Mouse (Mus musculus): ENCODE measurements around the gene Cd247. TPM values are rescaled to one million over a fixed set of nuclear protein-coding genes. Genes with fewer than 3 reads are reported as not detected.

Gene Cd247
- polyA plus RNA-seq, 1 experiment from 2014 or later = 0.17 TPM

DNA sequence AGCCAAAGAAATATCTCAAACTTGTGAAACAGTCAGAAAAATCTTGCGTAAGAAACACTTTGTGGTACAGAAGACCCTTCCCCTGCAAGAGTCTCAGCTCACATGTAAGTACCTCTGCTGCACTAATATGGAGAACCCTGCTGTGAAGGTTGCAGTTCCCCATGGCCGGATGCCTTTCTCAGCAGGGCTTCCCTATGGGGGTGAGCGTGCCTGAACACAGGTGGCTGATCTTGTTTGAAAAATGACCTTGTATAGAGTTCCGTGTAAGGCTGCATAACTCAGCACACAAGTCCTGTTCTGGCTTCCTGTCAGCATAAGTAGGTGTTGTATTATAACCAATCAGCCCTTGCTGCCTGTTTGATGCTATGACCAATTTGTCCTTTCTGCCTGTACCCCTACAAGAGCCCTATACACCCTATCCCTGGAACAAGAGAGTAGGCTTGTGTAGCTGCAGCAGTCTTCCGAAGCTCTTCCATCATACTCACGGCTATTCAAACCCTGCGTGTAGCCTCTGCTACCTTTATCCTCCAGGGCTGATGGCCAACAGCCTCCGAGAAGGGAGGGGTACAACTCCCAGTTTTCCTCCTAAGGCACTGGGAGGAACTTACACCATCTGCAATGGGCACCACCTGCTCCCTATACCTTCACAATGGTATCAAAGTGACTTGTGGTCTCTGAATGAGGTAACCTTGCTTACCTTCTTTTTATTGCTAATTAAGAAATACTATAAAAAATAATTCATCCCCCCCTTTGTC lies 93.8 kb downstream of the Cd247 start:
- H3K9ac ChIP-seq (ENCODE audit: low read depth, low read length) = no peak overlapping the region
- ATAC-seq (ENCODE audit: low read depth) = no peak
- H3K27me3 ChIP-seq (ENCODE audit: control insufficient read depth, insufficient read depth, low read depth, low read length) = no peaks in the 10 kb centered on the region
- no peak overlapping the region for H3K27ac ChIP-seq (ENCODE audit: low read length)
- no peak overlapping the region for H3K4me3 ChIP-seq (ENCODE audit: low read depth, low read length)
- H3K4me1 ChIP-seq (ENCODE audit: control insufficient read depth, low read depth, low read length) = no peaks in the 10 kb centered on the region
- peaks cover 6% of the 10 kb centered on the region for H3K36me3 ChIP-seq (ENCODE audit: control insufficient read depth, insufficient read depth)
- H3K9me3 ChIP-seq (replicated peaks; ENCODE audit: control insufficient read depth, low read length) = no peaks in the 10 kb centered on the region
- 84% methylated on average over 8 of the region's 8 CpGs for WGBS (ENCODE audit: insufficient replicate concordance)
- no peak overlapping the region for H3K4me2 ChIP-seq (ENCODE audit: low read depth, low read length)

DNA sequence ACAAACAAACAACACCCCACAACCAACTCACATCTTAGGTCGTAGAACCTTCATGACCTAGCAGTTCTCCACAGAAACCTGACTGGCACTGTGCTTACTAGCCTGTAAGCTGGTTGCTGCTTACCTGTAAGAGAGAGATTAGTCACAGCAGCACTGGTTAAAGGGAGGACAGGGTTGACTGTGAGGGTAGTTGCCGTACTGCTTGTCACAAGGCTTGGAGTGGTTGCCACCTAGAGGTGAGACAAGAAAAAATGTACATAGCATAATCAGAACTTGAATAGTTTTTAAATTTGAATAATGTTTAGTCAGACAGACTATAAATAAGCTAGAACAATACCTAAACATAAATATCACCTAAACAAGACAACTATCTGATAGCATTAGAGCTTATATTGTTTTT lies 103.2 kb downstream of the Cd247 start:
- H3K4me3 ChIP-seq (ENCODE audit: low read depth, low read length) = no peak overlapping the region
- H3K27me3 ChIP-seq (ENCODE audit: control insufficient read depth, insufficient read depth, low read depth, low read length) = no peaks in the 10 kb centered on the region
- no peak overlapping the region for H3K9ac ChIP-seq (ENCODE audit: low read depth, low read length)
- H3K4me1 ChIP-seq (ENCODE audit: control insufficient read depth, low read depth, low read length) = no peaks in the 10 kb centered on the region
- no peak overlapping the region for H3K4me2 ChIP-seq (ENCODE audit: low read depth, low read length)
- peaks cover 10% of the 10 kb centered on the region for H3K36me3 ChIP-seq (ENCODE audit: control insufficient read depth, insufficient read depth)
- no peaks in the 10 kb centered on the region for H3K9me3 ChIP-seq (replicated peaks; ENCODE audit: control insufficient read depth, low read length)
- WGBS (ENCODE audit: insufficient replicate concordance) = 75% methylated on average over 2 of the region's 2 CpGs
- no peak overlapping the region for H3K27ac ChIP-seq (ENCODE audit: low read length)
- ATAC-seq (ENCODE audit: low read depth) = no peak

DNA sequence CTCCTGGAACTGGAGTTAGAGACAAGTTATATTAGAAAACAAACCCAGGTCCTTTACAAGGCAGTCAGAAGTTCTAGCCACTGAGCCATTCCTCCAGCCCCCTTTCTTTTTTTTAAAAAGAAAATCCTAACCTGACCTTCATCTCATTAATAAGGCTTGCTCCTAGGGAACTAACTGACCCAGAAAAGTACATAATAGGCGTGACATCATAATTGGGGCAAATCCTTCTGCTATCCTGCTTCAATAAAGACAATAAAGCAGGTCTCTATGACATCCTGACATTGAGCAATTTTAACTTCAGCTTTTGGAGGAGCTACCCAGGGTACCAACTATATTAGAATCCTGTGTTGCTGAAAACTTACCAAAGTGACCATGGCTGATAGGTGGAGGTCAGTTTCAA lies 115.1 kb downstream of the Cd247 start:
- Histone ChIP-seq H3K4me1 (ENCODE audit: control insufficient read depth, low read depth, low read length) (no peaks in the 10 kb centered on the region), H3K9ac (ENCODE audit: low read depth, low read length) (no peak overlapping the region), H3K9me3 (replicated peaks; ENCODE audit: control insufficient read depth, low read length) (no peaks in the 10 kb centered on the region), H3K36me3 (ENCODE audit: control insufficient read depth, insufficient read depth) (peaks cover 5% of the 10 kb centered on the region), H3K4me2 (ENCODE audit: low read depth, low read length) (no peak overlapping the region), H3K4me3 (ENCODE audit: low read depth, low read length) (no peak overlapping the region), H3K27me3 (ENCODE audit: control insufficient read depth, insufficient read depth, low read depth, low read length) (no peaks in the 10 kb centered on the region), H3K27ac (ENCODE audit: low read length) (no peak overlapping the region)
- WGBS (ENCODE audit: insufficient replicate concordance) = 70% methylated on average over 1 of the region's 1 CpGs
- no peak for ATAC-seq (ENCODE audit: low read depth)

- no peak overlapping the region for H3K4me3 ChIP-seq (ENCODE audit: low read depth, low read length)
- no peaks in the 10 kb centered on the region for H3K9me3 ChIP-seq (replicated peaks; ENCODE audit: control insufficient read depth, low read length)
- H3K4me1 ChIP-seq (ENCODE audit: control insufficient read depth, low read depth, low read length) = no peaks in the 10 kb centered on the region; the same call in 1 of the 2 replicates
- no peak overlapping the region for H3K4me2 ChIP-seq (ENCODE audit: low read depth, low read length)
- WGBS (ENCODE audit: insufficient replicate concordance) = 74% methylated on average over 2 of the region's 2 CpGs
- no peaks in the 10 kb centered on the region; the same call in none of the 2 replicates for H3K36me3 ChIP-seq (ENCODE audit: control insufficient read depth, insufficient read depth)
- H3K9ac ChIP-seq (ENCODE audit: low read depth, low read length) = no peak overlapping the region
- H3K27ac ChIP-seq (ENCODE audit: low read length) = no peak overlapping the region
- H3K27me3 ChIP-seq (ENCODE audit: control insufficient read depth, insufficient read depth, low read depth, low read length) = no peaks in the 10 kb centered on the region
- no peak for ATAC-seq (ENCODE audit: low read depth)
Measured at GRCm38 (mm10) chr1:165908153-165908552, 119.7 kb downstream of the Cd247 start.

- ATAC-seq (ENCODE audit: low read depth) = no peak
- Histone ChIP-seq H3K27ac (ENCODE audit: low read length) (no peak overlapping the region), H3K9ac (ENCODE audit: low read depth, low read length) (no peak overlapping the region), H3K9me3 (replicated peaks; ENCODE audit: control insufficient read depth, low read length) (no peaks in the 10 kb centered on the region), H3K36me3 (ENCODE audit: control insufficient read depth, insufficient read depth) (no peaks in the 10 kb centered on the region; the same call in none of the 2 replicates), H3K4me3 (ENCODE audit: low read depth, low read length) (no peak overlapping the region), H3K27me3 (ENCODE audit: control insufficient read depth, insufficient read depth, low read depth, low read length) (no peaks in the 10 kb centered on the region), H3K4me1 (ENCODE audit: control insufficient read depth, low read depth, low read length) (no peaks in the 10 kb centered on the region; the same call in 1 of the 2 replicates), H3K4me2 (ENCODE audit: low read depth, low read length) (no peak overlapping the region)
- WGBS (ENCODE audit: insufficient replicate concordance) = 65% methylated on average over 3 of the region's 3 CpGs
Measured at GRCm38 (mm10) chr1:165908806-165909205, 120.3 kb downstream of the Cd247 start.

DNA sequence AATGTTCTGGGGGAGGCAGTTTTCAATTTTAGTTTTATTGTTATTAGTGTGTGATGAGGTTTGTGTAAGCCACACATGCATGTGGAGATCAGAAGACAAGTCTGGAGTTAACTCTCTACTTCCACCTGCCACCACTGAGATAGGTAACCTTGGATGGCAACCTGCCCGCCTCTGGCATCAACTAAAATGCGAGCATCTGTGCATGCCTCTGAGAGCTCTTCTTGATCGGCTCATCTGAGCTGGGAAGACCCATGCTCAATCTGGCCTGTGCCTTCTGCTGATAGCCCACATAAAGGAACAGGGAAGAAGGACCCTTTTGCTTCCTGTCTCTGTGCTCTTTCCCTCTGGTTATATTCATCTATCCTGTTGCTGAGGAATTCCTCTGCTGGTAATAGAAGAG lies 121.0 kb downstream of the Cd247 start:
- Histone ChIP-seq H3K4me2 (ENCODE audit: low read depth, low read length) (no peak overlapping the region), H3K27ac (ENCODE audit: low read length) (no peak overlapping the region), H3K9me3 (replicated peaks; ENCODE audit: control insufficient read depth, low read length) (no peaks in the 10 kb centered on the region), H3K36me3 (ENCODE audit: control insufficient read depth, insufficient read depth) (no peaks in the 10 kb centered on the region; the same call in none of the 2 replicates), H3K9ac (ENCODE audit: low read depth, low read length) (no peak overlapping the region), H3K27me3 (ENCODE audit: control insufficient read depth, insufficient read depth, low read depth, low read length) (no peaks in the 10 kb centered on the region), H3K4me1 (ENCODE audit: control insufficient read depth, low read depth, low read length) (no peaks in the 10 kb centered on the region; the same call in 1 of the 2 replicates), H3K4me3 (ENCODE audit: low read depth, low read length) (no peak overlapping the region)
- 79% methylated on average over 3 of the region's 3 CpGs for WGBS (ENCODE audit: insufficient replicate concordance)
- ATAC-seq (ENCODE audit: low read depth) = no peak

DNA sequence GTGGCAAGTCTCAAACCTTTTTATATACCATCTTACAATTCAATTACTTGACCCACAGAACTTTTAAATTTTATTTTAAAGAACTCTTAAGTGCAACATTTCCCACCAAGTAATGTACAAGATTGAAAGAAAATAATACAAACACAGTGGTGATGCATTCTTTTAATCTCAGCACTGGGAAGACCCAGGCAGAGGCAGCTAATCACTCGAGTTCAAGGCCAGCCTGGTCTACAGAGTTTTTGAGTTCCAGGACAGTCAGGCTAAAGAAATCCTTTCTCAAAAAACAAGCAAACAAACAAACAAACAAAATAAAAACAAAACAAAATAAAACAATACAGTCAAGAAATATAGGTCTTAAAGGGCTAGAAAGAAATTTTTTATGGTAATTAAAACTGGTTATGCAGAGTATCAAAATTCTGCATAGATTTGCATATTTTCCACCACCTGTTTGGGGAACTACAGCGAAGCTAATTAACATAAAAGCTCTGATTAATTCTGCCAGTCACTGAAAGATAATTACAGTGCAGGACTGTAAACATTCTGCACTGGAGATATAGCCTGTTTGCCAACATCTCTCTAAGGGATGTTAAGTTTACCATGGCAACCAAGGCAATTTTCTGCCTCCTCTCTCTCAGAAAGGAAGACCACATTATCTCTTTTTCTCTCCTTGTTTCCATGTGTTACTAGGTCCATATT lies 125.4 kb downstream of the Cd247 start:
- no peak overlapping the region for H3K4me3 ChIP-seq (ENCODE audit: low read depth, low read length)
- WGBS (ENCODE audit: insufficient replicate concordance) = 65% methylated on average over 2 of the region's 2 CpGs
- no peaks in the 10 kb centered on the region for H3K9me3 ChIP-seq (replicated peaks; ENCODE audit: control insufficient read depth, low read length)
- H3K27ac ChIP-seq (ENCODE audit: low read length) = no peak overlapping the region
- H3K36me3 ChIP-seq (ENCODE audit: control insufficient read depth, insufficient read depth) = peaks cover 5% of the 10 kb centered on the region; the same call in 1 of the 2 replicates
- ATAC-seq (ENCODE audit: low read depth) = no peak
- H3K27me3 ChIP-seq (ENCODE audit: control insufficient read depth, insufficient read depth, low read depth, low read length) = no peaks in the 10 kb centered on the region
- H3K4me2 ChIP-seq (ENCODE audit: low read depth, low read length) = no peak overlapping the region
- H3K4me1 ChIP-seq (ENCODE audit: control insufficient read depth, low read depth, low read length) = no peaks in the 10 kb centered on the region
- H3K9ac ChIP-seq (ENCODE audit: low read depth, low read length) = no peak overlapping the region

DNA sequence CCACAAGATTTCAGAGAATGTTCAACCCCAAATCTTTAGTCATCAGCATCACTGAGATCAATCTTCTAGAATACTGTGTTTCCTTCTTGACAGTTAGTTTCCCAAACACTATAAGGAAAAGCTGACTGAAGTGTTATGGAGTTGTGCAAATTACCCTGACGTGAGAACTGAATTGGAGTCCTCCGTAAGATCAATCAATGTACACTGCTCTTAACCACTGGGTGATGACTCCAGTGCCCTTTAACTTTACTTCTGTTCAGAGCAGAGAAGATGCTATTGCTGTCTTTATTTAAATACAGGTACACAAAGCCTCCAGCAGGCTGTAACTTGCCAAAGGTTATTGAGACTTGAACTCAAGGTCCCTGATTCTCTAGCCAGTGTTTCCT lies 125.9 kb downstream of the Cd247 start:
- H3K4me1 ChIP-seq (ENCODE audit: control insufficient read depth, low read depth, low read length) = no peaks in the 10 kb centered on the region
- H3K27me3 ChIP-seq (ENCODE audit: control insufficient read depth, insufficient read depth, low read depth, low read length) = no peaks in the 10 kb centered on the region
- WGBS (ENCODE audit: insufficient replicate concordance) = 89% methylated on average over 2 of the region's 2 CpGs
- no peak overlapping the region for H3K4me2 ChIP-seq (ENCODE audit: low read depth, low read length)
- no peak overlapping the region for H3K9ac ChIP-seq (ENCODE audit: low read depth, low read length)
- no peak overlapping the region for H3K27ac ChIP-seq (ENCODE audit: low read length)
- H3K4me3 ChIP-seq (ENCODE audit: low read depth, low read length) = no peak overlapping the region
- H3K36me3 ChIP-seq (ENCODE audit: control insufficient read depth, insufficient read depth) = peaks cover 5% of the 10 kb centered on the region; the same call in 1 of the 2 replicates
- no peaks in the 10 kb centered on the region for H3K9me3 ChIP-seq (replicated peaks; ENCODE audit: control insufficient read depth, low read length)
- ATAC-seq (ENCODE audit: low read depth) = no peak

GRCm38 (mm10) chr1:165921026-165921425 lies 132.5 kb downstream of the Cd247 start:
- no peak overlapping the region for H3K27ac ChIP-seq (ENCODE audit: low read length)
- H3K4me2 ChIP-seq (ENCODE audit: low read depth, low read length) = no peak overlapping the region
- peaks cover 5% of the 10 kb centered on the region; the same call in 1 of the 2 replicates for H3K36me3 ChIP-seq (ENCODE audit: control insufficient read depth, insufficient read depth)
- WGBS (ENCODE audit: insufficient replicate concordance) = 72% methylated on average over 3 of the region's 3 CpGs
- no peaks in the 10 kb centered on the region for H3K9me3 ChIP-seq (replicated peaks; ENCODE audit: control insufficient read depth, low read length)
- no peaks in the 10 kb centered on the region for H3K27me3 ChIP-seq (ENCODE audit: control insufficient read depth, insufficient read depth, low read depth, low read length)
- no peaks in the 10 kb centered on the region; the same call in 1 of the 2 replicates for H3K4me1 ChIP-seq (ENCODE audit: control insufficient read depth, low read depth, low read length)
- no peak overlapping the region for H3K9ac ChIP-seq (ENCODE audit: low read depth, low read length)
- ATAC-seq (ENCODE audit: low read depth) = no peak
- H3K4me3 ChIP-seq (ENCODE audit: low read depth, low read length) = no peak overlapping the region
